Mouse (Mus musculus) right cerebral cortex, postnatal 4 days (tissue): ENCODE data around the gene Ice2.

Experiments
- DNase-seq: peaks from one replicate; pipeline ENCODE4 v3.0.0-alpha.2; 2022

The Ice2 gene

DNA sequence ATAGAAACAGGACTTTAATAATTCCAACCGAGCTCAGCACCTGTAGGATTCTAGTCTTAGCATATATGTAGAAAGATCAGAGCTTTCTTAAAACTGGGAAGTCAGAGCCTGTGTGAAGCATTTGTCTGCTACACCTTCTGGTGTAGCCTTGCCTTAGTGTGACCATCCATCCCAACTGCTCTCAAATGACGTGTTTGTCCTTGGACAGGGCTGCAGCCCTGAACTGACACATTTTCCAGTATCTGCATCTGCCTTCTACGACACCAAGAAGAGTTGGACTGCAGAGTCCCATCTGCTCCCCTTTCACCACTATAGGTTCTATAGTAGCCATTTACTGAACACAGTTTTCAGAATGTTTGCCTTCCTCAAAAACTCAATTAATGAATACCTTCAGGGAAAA, 32.8 kb downstream of the Ice2 start:
- DNase-seq = no peak

DNA sequence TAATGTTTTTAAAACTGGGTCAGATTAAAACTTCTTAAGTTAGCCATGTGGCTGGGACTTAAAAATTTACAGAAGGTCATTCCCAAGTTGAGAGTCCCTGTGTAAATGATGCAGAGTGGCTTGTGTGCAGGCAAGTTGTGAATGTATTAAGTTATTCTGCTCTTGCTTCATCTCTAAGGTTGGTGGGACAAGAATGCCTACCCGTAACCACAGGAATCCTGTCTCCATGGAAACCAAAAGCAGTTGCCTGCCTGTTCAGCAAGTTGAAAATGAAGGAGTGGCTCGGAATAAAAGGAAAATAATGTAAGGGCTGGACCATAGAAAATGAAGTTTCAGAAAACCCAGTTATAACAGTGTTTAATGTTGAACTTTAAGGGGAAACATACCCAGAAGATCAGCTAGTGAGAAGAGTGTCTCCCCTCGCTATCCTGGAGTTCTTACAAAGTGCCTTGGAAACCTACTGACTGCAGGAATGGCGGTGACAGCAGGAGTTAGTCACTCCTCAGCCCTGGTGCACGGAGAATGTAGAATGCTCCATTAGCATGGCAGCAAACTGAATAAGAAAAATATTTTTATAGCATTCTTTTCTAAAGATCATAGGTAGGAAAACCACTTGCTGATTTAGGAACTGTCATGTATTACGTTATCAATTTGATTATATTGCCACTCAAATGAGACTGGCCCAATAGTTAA, 34.3 kb downstream of the Ice2 start:
- DNase-seq = no peak

DNA sequence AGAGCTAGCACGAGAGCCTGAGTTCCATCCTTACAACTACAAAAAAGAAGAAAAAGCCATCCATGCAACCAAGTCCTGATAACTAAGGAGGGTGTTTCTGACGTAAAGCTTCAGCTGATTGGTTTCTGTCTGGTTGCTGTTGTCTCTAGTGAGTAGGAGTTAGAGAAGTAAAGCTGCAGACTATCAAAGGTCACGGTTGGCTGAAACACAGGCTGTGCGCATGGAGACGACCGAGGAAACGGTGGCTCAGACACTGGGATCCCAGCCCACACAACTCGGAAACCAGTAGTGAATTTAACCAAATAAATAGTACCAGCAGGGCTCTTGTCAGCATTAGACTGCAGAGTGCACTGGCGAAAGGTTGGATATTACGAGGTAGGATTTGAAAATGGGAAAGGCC, 37.5 kb downstream of the Ice2 start:
- no peak for DNase-seq

- no peak for DNase-seq
Observed at GRCm38 (mm10) chr9:69435662-69436061, 38.0 kb downstream of the Ice2 start.

DNA sequence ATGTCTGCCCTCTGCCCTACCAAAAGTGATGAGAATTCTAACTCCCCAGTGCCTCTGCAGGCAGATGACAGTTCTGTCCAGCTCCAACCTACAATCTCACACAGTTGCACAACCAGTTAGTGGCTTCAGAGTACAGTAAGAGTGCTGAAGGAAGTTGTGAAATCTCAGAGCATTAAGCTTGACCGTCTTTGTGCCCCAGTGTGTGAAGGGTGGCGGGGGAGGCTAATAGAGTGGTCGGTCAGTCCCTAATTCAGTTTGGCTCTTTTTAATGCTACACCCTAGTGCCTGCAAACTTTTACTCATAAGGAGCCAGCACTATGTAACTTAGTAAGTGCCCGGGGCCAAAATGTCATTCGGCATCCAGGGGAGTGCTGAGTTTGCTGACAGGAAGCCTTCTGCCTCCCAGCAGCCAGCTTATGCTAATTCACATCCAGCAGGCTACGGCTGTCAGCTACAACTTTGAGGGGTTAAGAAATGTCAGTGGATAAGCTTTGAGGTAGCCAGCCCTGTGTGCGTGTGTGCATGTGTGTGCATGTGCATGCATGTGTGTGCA, 42.2 kb downstream of the Ice2 start:
- no peak for DNase-seq

DNA sequence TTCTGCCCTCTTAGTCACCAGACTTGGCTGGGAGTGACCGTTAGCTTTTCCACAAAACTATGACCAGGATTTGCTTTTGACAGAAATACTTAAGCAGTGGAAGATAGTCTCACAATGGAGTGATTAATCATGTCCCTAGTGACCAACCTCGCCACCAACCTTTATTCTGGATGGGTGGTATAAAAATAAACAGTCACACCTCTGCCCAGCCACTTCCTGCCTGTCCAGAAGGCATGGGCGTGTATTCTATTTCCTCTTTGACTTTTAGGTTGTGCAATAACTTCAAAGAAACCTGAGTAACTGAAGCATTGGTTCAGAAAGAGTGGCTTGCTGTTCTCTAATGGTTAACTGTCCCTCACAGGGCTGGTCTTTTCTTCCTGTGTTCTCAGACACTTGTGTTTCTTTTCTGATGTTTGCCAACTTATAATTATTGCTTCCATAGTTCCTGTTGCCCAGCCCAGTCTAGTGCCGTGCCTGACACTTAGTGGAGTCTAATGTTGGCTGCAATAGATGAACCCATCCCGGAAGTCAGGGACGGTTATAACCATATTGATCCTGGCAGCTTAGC, 44.8 kb downstream of the Ice2 start:
- no peak for DNase-seq

- no peak for DNase-seq
Observed at GRCm38 (mm10) chr9:69443203-69443602, 45.5 kb downstream of the Ice2 start.

- no peak for DNase-seq
Observed at GRCm38 (mm10) chr9:69448801-69449200, 51.1 kb downstream of the Ice2 start.

DNA sequence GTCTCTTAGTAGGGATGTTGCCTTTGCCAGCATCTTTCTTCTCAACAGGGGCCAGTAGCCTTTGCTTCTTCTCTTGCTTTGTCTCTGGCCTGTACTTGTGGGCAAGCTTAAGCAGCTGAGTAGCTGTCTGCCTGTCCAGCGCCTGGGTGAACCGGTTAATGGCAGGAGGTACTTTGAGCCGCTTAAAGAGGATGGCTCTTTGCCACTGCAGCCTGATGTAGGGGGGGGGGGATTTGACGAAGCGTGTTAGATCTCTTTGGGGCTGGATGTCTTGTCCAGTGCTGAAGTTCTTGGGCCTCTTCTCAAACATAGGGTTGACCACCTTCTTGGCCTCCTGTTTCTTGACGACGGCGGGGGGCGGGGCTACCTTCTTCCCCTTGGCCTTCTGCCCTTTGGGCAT, 52.9 kb downstream of the Ice2 start:
- DNase-seq = no peak

DNA sequence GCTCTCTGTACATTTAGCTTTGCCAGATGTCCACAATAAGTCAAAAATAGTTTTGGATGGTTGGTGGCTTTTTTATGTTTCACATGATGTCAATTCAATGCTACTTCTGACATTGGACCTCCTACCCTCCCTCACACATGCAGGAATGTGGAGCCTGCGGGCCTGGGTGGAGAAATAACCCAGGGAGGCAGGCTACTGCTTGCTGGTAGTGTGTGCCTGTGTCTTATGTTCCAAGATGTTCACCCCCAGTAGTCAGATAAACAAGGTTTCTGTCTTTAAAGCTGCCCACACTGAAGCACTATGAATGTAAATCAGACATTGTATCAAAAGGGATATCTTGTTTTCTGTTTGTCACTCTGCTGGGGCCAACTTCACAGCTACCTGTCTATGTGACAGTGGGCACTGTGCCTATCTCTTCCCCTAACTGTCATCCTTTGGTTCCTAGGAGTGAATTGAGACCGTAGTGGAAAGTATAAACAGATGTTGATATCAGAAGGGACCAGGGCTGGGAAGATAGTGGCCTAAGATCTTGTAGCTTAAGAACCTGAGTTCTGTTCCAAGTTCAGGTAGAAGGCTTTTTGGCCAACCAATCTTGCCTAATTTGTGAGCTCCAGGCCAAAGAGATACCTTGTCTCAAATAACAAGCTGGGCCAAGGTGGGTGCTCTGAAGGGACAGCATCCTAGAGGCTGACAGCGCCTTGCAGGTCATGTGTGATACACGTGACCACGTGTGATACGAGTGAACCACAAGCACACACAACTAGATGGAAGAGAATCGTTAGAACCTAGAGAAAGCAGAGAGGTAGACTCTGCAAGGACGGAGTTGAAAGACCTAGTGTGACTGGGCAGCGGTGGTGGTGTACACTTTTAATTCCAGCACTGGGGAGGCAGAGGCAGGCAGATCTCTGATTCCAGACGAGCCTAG, 54.4 kb downstream of the Ice2 start:
- no peak for DNase-seq

DNA sequence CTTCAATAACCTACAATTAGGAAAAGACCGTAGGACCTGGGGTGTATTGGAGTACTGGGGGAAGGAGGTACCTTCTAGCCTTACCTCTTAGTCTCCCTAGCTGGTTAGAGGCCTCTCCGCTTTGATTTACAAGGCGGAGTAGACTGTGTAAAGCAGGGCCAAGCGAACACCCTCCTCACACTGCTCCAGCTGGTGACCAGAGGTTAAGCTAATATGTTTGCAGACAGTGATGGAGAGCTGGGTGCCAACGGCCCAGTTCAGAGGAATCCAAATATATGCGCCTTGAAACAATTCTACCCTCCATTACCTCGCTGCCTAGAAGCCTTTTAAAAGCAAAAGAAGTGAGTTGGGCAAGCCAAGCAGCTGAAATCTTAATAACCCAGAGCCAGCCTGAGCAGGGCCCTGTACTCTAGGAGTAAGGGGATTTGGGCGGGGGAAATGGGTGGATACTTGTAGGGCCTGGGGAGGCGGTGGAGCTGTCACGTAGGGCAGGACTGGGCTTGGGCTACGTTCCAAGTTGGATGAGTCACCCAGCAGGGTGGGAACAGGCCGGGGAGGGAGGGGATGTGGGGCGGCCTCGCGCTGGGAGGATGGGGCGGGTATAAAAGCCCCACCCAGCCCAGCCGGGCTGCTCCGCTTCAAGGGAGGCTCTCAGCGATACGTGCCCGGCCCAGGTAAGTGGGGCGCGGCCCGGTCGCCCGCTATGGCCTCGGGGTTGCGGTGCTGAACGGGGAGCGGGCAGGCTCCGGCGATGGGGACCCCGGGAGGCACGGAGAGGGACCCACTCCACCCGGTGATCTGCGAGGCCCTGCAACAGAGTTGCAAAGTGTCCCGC, 55.6 kb downstream of the Ice2 start, which contains the start of gene Anxa2:
Anxa2 (plus strand) TSS at position 555 of the 835 bp plus-strand sequence.
- peak; percentile 47 for DNase-seq

DNA sequence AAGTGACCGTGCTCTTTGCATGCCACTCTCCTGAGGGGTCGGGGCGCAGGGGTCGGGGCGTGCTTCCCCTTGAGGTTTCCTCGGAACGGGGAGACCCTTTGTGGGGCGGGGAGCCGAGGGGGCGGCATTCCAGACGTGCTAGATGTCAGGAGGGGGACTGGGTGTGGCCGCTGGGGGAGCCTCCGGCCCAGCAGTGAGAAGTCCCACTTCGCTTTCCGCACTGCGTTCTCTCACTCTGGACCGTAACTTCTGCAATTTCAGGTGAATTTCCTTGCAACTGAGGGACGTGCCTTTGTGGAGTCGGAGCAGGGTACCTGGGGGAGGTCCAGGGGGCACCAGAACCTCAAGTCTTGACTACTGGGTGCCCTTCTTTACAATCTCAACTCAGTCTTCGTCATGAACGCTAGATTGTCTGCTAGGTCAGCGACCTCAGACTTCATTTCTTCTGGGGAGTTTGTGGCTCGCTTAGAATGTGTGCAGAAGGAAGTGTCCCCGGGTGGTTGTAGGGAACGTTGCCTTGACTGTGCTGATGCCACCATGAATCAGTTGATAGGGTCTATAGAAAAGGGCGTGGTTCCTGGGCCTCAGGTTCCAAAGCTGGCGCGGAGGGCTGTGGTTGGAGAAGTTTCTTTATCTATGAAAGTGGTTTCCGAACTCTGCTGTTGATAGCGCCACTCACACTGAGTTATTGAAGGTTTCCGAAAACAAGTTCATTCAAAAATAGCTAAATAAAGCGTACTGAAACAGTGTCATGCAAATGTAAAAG, 56.4 kb downstream of the Ice2 start:
- no peak for DNase-seq

DNA sequence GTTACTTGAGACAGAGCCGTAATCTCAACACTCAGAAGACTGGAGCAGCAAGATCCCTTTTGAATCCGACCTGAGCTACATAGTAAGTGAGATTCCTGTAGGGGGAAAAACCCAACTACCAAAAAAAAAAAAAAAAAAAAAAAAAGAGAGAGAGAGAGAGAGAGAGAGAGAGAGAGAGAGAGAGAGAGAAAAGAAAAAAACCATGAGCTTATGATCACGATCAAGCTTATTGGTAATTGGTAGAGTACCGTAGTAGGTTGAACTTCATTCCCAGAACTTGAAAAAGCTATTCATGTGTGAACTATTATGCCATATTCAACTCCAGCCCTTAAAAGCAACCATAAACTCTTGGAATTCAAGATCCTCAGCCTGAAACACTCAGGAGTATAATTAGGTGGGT, 57.0 kb downstream of the Ice2 start:
- DNase-seq = no peak

DNA sequence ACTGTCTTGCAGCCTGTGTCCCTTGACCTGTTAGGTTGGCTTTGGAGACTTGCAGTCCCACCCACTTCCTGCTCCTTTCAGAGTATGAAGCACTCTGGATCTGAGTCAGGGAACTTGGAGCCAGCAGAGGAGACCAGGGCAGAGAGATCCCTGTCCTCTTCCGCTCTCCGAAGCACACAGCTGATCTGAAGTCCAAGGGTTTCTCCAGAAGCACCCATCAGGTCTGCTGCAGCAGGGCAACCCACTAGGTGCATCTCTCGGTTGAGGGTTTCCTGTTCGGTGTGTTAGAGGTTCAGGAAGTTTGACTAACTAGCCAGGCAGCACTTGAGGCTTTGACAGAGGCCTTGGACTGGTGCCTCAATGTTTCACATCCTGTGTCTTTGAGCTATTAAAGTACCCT, 57.7 kb downstream of the Ice2 start:
- DNase-seq = no peak

DNA sequence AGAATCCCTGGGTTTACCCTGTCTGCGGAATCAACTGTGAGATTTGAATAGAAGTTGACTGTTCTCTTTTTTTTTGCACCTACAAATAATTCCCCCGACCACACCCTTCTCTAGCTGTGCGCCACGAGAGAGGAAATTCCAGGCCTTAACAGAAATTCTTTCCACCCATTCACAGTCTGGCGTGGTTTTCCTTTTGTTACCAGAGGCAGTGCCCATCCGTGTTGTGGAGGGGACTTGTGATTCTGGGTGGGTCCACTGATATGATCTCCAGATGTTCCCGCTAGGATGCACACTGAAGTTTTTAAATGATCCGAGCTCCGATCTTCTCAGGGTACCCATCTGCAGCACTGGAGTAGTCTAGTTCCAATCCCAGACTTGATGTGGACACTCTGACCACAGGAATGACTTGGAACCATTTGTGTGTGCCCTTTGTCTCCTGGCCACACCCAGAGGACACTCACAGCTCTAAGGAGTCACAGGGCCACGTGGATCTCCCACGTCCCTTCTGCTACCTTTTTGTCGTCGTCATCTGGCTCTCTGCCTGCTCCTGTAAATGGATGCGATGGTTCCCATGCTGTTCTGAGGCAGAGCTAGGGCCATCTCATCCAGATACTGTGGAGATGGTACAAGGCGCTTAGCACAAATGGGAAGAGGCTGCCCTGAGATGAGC, 58.8 kb downstream of the Ice2 start:
- DNase-seq = no peak

- DNase-seq = no peak
Observed at GRCm38 (mm10) chr9:69457143-69457542, 59.4 kb downstream of the Ice2 start.

GRCm38 (mm10) chr9:69457747-69458625, 60.3 kb downstream of the Ice2 start:
- no peak for DNase-seq

GRCm38 (mm10) chr9:69458982-69459381, 61.3 kb downstream of the Ice2 start:
- no peak for DNase-seq

- no peak for DNase-seq
Observed at GRCm38 (mm10) chr9:69459876-69460275, 62.2 kb downstream of the Ice2 start.

- no peak for DNase-seq
Observed at GRCm38 (mm10) chr9:69463046-69463445, 65.3 kb downstream of the Ice2 start.
